Mouse (Mus musculus): ENCODE measurements around the gene Unc93a. TPM values are rescaled to one million over a fixed set of nuclear protein-coding genes. Genes with fewer than 3 reads are reported as not detected.
A peak's percentile ranks its signal among the peaks of the same experiment; 100 is the strongest.
"Not testable (repeated sequence)": the region's sequence is repeated elsewhere in the genome, so short reads cannot be mapped to it uniquely, and the experiment has no call there.

Gene Unc93a
- polyA plus RNA-seq, 1 experiment from 2014 or later: not detected

DNA sequence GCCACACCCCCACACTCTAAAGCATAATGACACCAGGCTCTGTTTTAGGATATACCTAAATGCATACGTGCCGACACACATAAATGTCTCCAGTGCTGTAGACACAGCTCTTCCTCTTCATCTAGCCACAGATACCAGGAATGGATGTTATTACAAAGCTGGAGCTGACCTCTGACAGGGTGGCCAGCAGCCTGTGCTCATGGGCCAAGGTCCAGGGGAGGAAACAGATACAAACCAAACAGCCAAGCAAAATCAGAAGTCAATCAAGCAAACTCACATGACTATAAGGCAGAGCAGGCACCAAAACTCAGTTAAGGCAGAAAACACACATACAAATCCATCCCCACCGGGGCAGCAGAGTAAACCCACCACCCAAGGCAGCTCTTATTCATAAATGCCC lies 2.3 kb downstream of the Unc93a start:
- not testable (repeated sequence) for ATAC-seq
- WGBS (ENCODE audit: insufficient replicate concordance): no CpG with 5 or more reads among the region's 3 CpGs

DNA sequence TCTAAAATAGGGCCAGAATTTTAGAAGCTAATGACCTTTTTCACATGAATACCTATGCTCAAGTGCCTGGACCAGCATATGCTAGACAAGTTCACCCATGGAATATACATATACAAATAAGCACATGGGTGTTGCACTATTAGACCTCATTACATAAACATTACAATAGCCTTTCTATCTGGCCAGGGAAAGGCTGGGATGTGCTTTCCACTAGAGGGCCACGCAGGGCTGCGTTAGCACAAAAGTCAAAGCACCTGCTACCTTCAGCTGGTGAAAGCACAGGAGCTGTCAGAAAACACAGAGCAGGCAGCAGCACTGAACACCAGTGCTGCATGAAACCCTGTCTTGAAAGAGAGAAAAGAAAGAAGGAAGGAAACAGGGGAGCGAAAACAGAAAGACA lies 7.4 kb downstream of the Unc93a start:
- not testable (repeated sequence) for H3K27ac ChIP-seq; H3K9me3 ChIP-seq (replicated peaks); ATAC-seq; H3K4me3 ChIP-seq; H3K4me1 ChIP-seq; H3K9ac ChIP-seq; H3K27me3 ChIP-seq (replicated peaks); H3K4me2 ChIP-seq; H3K36me3 ChIP-seq
- 36% methylated on average over 2 of the region's 3 CpGs for WGBS (ENCODE audit: insufficient replicate concordance)

More for the DNA sequence above, 2.3 kb downstream of the Unc93a start:
- not testable (repeated sequence) for H3K4me3 ChIP-seq; H3K27me3 ChIP-seq (replicated peaks); H3K9ac ChIP-seq; H3K4me2 ChIP-seq; H3K36me3 ChIP-seq; H3K9me3 ChIP-seq (replicated peaks); H3K27ac ChIP-seq; H3K4me1 ChIP-seq

DNA sequence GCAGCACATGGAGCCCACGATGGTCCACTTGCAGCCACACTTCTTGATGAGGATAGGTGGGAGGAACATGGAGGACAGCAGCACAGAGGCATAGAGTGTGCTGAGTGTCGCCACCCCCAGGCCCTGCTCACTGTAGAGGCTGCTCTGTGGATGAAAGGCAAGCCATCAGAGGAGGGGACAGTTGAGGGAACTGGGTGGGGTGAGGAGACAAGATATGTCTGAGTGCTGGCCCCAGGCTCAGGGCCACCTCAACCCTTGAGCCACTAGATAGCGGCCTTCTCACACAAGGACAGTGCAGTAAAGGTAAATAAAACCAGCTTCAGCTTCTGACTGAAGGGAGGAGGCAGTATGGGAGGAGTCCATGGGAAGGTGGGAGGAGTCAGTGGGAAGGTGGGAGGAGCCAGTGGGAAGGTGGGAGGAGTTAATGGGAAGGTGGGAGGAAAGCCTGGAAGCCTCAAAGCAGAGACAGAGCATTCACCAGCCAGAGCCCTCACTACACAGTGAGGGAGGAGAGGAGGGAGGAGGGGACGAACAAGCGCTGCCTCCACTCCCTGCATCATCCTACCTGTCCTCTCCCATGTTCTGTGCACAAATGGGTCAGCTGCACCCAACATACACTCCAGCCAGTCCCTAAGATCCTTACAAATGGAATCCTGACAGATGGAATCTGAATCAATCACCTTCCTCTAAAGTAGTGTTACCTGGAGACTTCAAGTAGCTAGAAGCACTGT lies 8.1 kb downstream of the Unc93a start:
- H3K27me3 ChIP-seq (replicated peaks); H3K4me3 ChIP-seq; H3K36me3 ChIP-seq; H3K9me3 ChIP-seq (replicated peaks); H3K27ac ChIP-seq; H3K4me1 ChIP-seq; H3K4me2 ChIP-seq; H3K9ac ChIP-seq: not testable (repeated sequence)
- WGBS (ENCODE audit: insufficient replicate concordance): 83% methylated on average over 2 of the region's 5 CpGs
- ATAC-seq: peak; percentile 40; the same call in 1 of the 2 replicates

DNA sequence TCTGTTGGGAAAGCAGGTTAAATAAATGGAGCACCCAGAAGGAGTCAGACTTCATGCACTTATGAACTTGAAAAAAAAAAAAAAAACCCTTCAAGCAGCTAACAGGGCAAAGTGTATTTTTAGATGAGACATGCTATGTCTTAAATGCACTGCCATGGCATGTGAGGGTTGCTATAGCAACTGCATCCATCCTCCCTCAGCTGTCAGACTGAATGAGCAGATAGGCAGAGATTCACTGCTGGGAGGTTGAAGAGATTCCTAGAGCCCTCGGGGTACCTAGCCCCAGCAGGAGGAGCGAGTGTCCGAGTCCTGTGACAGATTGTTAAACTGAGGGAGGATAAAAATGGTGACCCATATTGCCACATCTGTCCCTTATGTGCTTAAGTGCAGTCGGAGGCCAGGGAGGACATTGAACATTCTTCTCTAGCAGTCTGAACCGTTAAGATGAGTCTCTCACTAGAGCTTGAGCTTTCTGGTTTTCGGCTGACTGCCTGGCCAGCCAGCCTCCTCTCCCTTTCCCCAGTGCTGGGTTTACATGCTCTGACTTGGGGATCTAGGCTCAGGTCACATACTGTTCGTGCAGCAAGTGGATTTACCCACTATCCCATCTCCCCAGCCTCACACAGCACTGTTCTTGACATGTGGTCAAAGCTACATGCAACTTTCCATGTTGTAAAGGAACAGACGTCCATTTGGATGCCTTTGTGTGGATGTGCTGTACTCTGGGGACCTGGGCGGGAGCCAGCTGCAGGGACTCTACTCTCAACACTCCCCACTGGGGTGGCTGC lies 18.9 kb downstream of the Unc93a start:
- not testable (repeated sequence) for H3K4me3 ChIP-seq; H3K27me3 ChIP-seq (replicated peaks); H3K27ac ChIP-seq; H3K4me1 ChIP-seq; H3K36me3 ChIP-seq; H3K9ac ChIP-seq; ATAC-seq; H3K9me3 ChIP-seq (replicated peaks); H3K4me2 ChIP-seq
- WGBS (ENCODE audit: insufficient replicate concordance): 32% methylated on average over 3 of the region's 9 CpGs

DNA sequence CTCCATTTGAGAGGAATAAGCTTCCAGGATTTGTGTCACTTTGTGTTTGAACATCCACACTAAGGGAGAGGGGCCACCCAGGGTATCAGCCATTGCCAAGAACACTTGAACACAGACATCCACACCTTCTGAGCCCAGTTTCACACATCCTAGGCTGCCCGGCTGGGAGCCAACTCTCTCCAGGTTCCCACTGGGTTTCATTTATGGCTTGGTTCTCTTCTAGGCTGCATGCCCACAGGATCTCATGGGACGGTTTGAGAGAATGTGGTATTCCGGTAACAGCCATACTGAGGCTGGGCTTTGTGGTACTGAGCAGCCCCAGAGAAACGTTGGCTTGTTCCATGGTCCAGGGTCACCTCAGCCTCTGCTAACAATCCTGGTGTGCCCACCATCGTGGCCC lies 25.0 kb downstream of the Unc93a start:
- H3K27me3 ChIP-seq (replicated peaks); H3K9ac ChIP-seq; H3K4me2 ChIP-seq; H3K9me3 ChIP-seq (replicated peaks); H3K4me3 ChIP-seq; ATAC-seq; H3K27ac ChIP-seq; H3K36me3 ChIP-seq; H3K4me1 ChIP-seq: not testable (repeated sequence)
- 66% methylated on average over 5 of the region's 5 CpGs for WGBS (ENCODE audit: insufficient replicate concordance)

DNA sequence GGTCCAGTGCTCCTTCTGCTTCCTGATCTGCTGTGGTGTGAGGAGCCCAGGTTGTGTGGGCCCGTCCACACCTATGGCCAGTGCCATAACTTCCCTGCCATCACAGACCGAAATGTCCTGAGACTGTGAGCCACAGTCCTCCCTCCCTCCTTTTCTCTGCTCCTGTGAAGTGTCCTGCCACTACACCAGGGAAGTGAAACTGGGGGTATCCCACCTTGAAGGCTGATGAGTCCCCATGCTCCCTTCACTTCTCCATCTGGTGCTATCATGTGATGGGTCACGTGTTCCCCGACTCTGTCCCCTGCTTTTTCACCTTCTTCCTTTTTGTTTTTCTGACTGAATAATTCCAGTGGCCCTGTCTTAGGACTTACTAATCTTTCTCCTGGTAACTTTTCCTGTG lies 38.6 kb downstream of the Unc93a start:
- not testable (repeated sequence) for H3K4me2 ChIP-seq; H3K9ac ChIP-seq; H3K4me3 ChIP-seq; H3K27me3 ChIP-seq (replicated peaks); H3K9me3 ChIP-seq (replicated peaks); H3K4me1 ChIP-seq; H3K27ac ChIP-seq; ATAC-seq; H3K36me3 ChIP-seq
- 71% methylated on average over 2 of the region's 4 CpGs for whole genome bisulfite sequencing (ENCODE audit: insufficient replicate concordance)

DNA sequence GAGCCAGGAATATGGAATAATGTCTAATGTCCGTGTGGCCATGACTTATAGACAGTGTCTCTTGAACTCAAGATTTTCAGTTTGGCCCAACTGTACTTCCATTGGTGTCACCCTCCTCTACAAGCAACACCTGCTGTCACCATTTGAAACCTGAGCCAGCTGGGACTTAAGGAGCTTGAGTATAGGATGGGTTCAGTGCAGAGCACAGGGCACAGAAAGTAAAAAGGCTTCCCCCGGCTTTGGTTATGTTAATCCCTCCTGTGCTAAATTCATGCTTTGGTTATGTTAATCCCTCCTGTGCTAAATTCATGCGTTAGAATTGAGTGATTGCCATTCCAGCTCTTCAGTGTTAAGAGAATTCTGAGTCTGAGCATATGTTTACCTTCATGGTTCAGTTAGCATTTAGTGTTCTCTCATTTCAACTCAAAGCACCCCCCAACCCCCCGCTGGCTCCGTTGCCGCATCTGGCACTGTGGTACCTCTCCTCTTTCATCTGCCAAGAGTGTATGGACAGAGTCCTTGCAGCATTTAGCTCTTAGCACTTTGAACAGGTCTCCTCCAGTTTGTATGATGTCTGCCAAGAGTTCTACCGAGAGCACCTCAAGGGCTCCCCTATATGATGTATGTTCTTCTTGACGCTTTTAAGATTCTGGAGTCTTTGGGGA lies 39.4 kb downstream of the Unc93a start:
- WGBS (ENCODE audit: insufficient replicate concordance): 59% methylated on average over 7 of the region's 8 CpGs
- H3K9me3 ChIP-seq (replicated peaks); H3K4me2 ChIP-seq; ATAC-seq; H3K4me1 ChIP-seq; H3K27me3 ChIP-seq (replicated peaks); H3K36me3 ChIP-seq; H3K9ac ChIP-seq; H3K27ac ChIP-seq; H3K4me3 ChIP-seq: not testable (repeated sequence)

DNA sequence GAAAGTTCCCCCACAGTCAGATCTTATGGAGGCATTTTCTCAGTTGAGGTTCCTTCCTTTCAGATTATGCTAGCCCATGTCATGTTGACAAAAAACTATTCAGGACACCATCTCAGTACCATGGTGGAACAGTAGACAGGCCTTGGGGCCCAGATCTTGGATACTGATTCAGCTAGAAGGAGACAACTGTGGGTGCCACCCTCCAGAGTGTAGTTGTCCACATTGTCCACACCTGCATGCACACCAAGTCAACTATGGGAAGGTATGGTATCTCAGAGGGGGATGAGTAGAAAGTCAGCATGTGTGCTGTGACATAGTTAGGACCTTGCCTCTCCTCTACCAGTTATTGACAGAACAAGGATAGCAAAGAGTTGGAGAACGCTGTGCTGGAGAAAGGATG lies 40.1 kb downstream of the Unc93a start:
- H3K9ac ChIP-seq; ATAC-seq; H3K27me3 ChIP-seq (replicated peaks); H3K4me3 ChIP-seq; H3K36me3 ChIP-seq; H3K4me1 ChIP-seq; H3K27ac ChIP-seq; H3K9me3 ChIP-seq (replicated peaks); H3K4me2 ChIP-seq: not testable (repeated sequence)
- 60% methylated on average over 1 of the region's 1 CpGs for WGBS (ENCODE audit: insufficient replicate concordance)

DNA sequence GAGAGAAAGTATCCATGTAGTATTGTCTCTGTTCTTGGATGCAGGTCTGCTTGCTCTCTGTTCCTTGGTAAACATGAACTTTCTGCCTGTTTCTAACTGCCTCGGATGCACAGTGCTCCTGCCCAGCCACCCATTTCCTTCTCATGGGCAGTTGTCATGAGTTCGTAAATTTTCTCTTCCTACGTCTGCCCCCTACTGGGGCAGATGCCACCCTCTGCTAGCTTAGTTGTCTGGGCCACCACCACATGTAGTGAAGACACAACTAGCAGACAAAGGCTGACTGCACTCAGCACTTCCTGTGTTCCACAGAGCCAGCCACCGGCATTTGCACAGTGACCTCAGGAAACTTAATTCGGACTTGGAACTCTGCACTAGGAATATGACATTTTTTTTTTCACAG lies 62.4 kb downstream of the Unc93a start:
- H3K4me2 ChIP-seq; ATAC-seq; H3K27ac ChIP-seq; H3K36me3 ChIP-seq; H3K27me3 ChIP-seq (replicated peaks); H3K9me3 ChIP-seq (replicated peaks); H3K4me3 ChIP-seq; H3K4me1 ChIP-seq; H3K9ac ChIP-seq: not testable (repeated sequence)
- WGBS (ENCODE audit: insufficient replicate concordance): 43% methylated on average over 4 of the region's 5 CpGs

DNA sequence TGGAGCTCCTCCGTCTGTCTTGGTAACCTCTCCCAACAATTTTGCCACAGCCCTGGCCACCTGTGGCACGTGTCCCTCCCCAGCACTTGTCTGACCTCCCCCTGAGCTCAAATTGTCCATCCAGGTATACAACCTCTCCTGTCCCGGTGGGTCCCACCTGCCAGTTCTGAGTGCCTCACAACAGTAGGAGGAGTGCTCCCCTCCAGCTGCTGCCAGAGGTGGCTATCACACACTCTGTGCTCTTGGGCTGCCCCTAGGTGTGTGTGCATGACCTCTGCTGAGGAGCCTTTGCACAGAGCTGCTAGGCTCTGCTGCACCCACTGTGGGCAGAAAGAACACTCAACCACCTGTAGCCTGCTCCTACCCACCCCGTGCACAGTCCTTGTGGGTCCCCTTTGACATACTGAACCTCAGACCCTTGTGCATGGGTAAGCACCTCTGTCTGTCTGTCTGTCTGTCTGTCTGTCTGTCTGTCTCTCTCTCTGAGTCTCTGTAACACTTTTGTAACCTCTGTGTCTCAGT lies 63.7 kb downstream of the Unc93a start:
- not testable (repeated sequence) for H3K9me3 ChIP-seq (replicated peaks); H3K4me1 ChIP-seq; H3K27ac ChIP-seq; H3K4me3 ChIP-seq; H3K36me3 ChIP-seq; H3K9ac ChIP-seq; H3K27me3 ChIP-seq (replicated peaks); H3K4me2 ChIP-seq
- peak; percentile 35; the same call in 1 of the 2 replicates for ATAC-seq
- WGBS (ENCODE audit: insufficient replicate concordance): 73% methylated on average over 1 of the region's 4 CpGs

DNA sequence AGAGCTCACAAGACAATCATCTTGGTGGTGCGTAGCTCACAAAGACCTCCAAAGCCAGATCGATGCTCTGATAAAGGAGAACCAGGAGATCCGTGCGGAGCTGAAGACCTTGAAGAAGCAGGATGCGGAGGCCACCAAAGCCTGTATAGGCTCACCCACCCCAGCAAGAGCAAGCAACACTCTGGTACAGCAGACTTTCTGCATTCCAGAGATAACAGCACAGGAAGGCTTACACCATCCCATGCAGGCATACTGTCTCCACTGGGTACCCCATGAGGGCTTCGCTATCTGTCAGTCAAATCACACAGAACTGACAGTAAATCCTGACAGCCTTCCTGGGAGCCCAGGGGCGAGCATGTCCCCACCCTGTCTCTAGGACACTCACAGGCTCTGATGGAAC lies 68.7 kb downstream of the Unc93a start:
- not testable (repeated sequence) for H3K4me3 ChIP-seq; H3K27me3 ChIP-seq (replicated peaks); H3K4me1 ChIP-seq; H3K36me3 ChIP-seq; H3K9me3 ChIP-seq (replicated peaks); H3K9ac ChIP-seq; H3K4me2 ChIP-seq; H3K27ac ChIP-seq
- WGBS (ENCODE audit: insufficient replicate concordance): 51% methylated on average over 7 of the region's 7 CpGs
- 0 out of 2 replicates have a peak, but pooled peaks have one; percentile 27 for ATAC-seq

DNA sequence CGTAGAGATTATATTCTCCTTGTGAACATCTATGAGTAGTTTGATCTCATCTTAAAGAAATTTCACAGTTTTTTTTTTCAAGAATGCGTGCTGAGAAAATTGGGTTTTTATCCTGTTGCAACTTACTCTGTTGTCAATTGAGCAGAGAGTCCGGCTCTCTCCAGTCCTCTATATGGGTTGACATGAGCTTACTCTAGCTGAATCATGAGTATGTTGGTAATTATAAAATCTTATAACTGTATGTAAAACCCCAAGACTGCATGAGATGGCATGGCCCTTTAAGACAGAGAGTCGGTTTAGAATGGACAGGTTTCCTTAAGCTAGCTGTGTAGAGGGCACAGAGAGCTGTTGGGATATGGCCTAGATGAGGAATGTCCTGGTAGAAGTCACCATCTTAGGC lies 70.8 kb downstream of the Unc93a start, which contains the start of gene Tcp10b:
TSS of gene Tcp10b (plus strand) at position 301 of the 400 bp plus-strand sequence.
- not testable (repeated sequence) for H3K4me1 ChIP-seq; ATAC-seq; H3K4me2 ChIP-seq; H3K27me3 ChIP-seq (replicated peaks); H3K36me3 ChIP-seq; H3K4me3 ChIP-seq; H3K9me3 ChIP-seq (replicated peaks); H3K9ac ChIP-seq; H3K27ac ChIP-seq
- WGBS (ENCODE audit: insufficient replicate concordance): 69% methylated on average over 4 of the region's 4 CpGs
